Mouse (Mus musculus): ENCODE results near the gene Slc22a7. TPM values are rescaled to one million over a fixed set of nuclear protein-coding genes. Genes with fewer than 3 reads are reported as not detected.

Gene Slc22a7
- total and polyA plus RNA-seq, 2 experiments from 2014 or later, result 0.93 TPM; not detected in 1

- H3K36me3 ChIP-seq (ENCODE audit: insufficient read depth, low read length), result no peaks in the 10 kb centered on the region
- H3K27me3 ChIP-seq (ENCODE audit: insufficient read depth, low read length), result no peaks in the 10 kb centered on the region
- 5% methylated on average over 17 of the region's 18 CpGs for WGBS
- H3K4me1 ChIP-seq (ENCODE audit: insufficient read depth, low read length), result no peaks in the 10 kb centered on the region
- H3K9me3 ChIP-seq (ENCODE audit: low read length), result no peaks in the 10 kb centered on the region
- no peak for TF ChIP-seq CTCF (IDR thresholded peaks at IDR 0.05)
- no peak for DNase-seq (ENCODE audit: low spot score)
- H3K4me2 ChIP-seq (ENCODE audit: low read depth, low read length, poor library complexity, severe bottlenecking), result no peak within 1 kb of the TSS
- no peak for ATAC-seq (ENCODE audit: low FRiP score)
- H3K9ac ChIP-seq (replicated peaks; ENCODE audit: low read length, poor library complexity, severe bottlenecking), result no peak within 1 kb of the TSS
- no peak within 1 kb of the TSS for H3K4me3 ChIP-seq (ENCODE audit: low read depth, low read length)
- H3K27ac ChIP-seq (ENCODE audit: low read depth, low read length), result no peak within 1 kb of the TSS
Measured at GRCm38 (mm10) chr17:46428761-46429414, 9.4 kb downstream of the Slc22a7 start, which contains the start of gene Crip3. Gene Crip3 (plus strand): TSS chr17:46428926.

GRCm38 (mm10) chr17:46426496-46426895, 11.8 kb downstream of the Slc22a7 start:
- DNase-seq (ENCODE audit: low spot score) (no peak), ATAC-seq (ENCODE audit: low FRiP score) (no peak)
- H3K4me2 ChIP-seq (ENCODE audit: low read depth, low read length, poor library complexity, severe bottlenecking), result no peak overlapping the region
- TF ChIP-seq CTCF (IDR thresholded peaks at IDR 0.05), result no peak
- H3K27ac ChIP-seq (ENCODE audit: low read depth, low read length), result no peak overlapping the region
- no peaks in the 10 kb centered on the region for H3K4me1 ChIP-seq (ENCODE audit: insufficient read depth, low read length)
- H3K9me3 ChIP-seq (ENCODE audit: low read length), result no peaks in the 10 kb centered on the region
- H3K36me3 ChIP-seq (ENCODE audit: insufficient read depth, low read length), result no peaks in the 10 kb centered on the region
- no peaks in the 10 kb centered on the region for H3K27me3 ChIP-seq (ENCODE audit: insufficient read depth, low read length)
- H3K4me3 ChIP-seq (ENCODE audit: low read depth, low read length), result no peak overlapping the region
- no peak overlapping the region for H3K9ac ChIP-seq (replicated peaks; ENCODE audit: low read length, poor library complexity, severe bottlenecking)

GRCm38 (mm10) chr17:46419717-46420116, 18.5 kb downstream of the Slc22a7 start:
- no peaks in the 10 kb centered on the region for H3K27me3 ChIP-seq (ENCODE audit: insufficient read depth, low read length)
- DNase-seq (ENCODE audit: low spot score), result no peak
- peak; percentile 26 for TF ChIP-seq CTCF (IDR thresholded peaks at IDR 0.05)
- no peaks in the 10 kb centered on the region for H3K4me1 ChIP-seq (ENCODE audit: insufficient read depth, low read length)
- H3K4me3 ChIP-seq (ENCODE audit: low read depth, low read length), result no peak overlapping the region
- H3K9ac ChIP-seq (replicated peaks; ENCODE audit: low read length, poor library complexity, severe bottlenecking), result no peak overlapping the region
- no peak overlapping the region for H3K4me2 ChIP-seq (ENCODE audit: low read depth, low read length, poor library complexity, severe bottlenecking)
- H3K27ac ChIP-seq (ENCODE audit: low read depth, low read length), result no peak overlapping the region
- no peaks in the 10 kb centered on the region for H3K9me3 ChIP-seq (ENCODE audit: low read length)
- no peak for ATAC-seq (ENCODE audit: low FRiP score)
- H3K36me3 ChIP-seq (ENCODE audit: insufficient read depth, low read length), result peaks cover 2% of the 10 kb centered on the region; the same call in 1 of the 2 replicates

GRCm38 (mm10) chr17:46418628-46419027, 19.6 kb downstream of the Slc22a7 start:
- WGBS, result 65% methylated on average over 5 of the region's 5 CpGs
- ATAC-seq (ENCODE audit: low FRiP score) (no peak), DNase-seq (ENCODE audit: low spot score) (no peak)
- peaks cover 10% of the 10 kb centered on the region for H3K36me3 ChIP-seq (ENCODE audit: insufficient read depth, low read length)
- no peak overlapping the region for H3K4me3 ChIP-seq (ENCODE audit: low read depth, low read length)
- H3K9ac ChIP-seq (replicated peaks; ENCODE audit: low read length, poor library complexity, severe bottlenecking), result no peak overlapping the region
- no peaks in the 10 kb centered on the region for H3K9me3 ChIP-seq (ENCODE audit: low read length)
- H3K27ac ChIP-seq (ENCODE audit: low read depth, low read length), result no peak overlapping the region
- H3K4me1 ChIP-seq (ENCODE audit: insufficient read depth, low read length), result no peaks in the 10 kb centered on the region
- H3K27me3 ChIP-seq (ENCODE audit: insufficient read depth, low read length), result no peaks in the 10 kb centered on the region
- TF ChIP-seq CTCF (IDR thresholded peaks at IDR 0.05), result no peak
- no peak overlapping the region for H3K4me2 ChIP-seq (ENCODE audit: low read depth, low read length, poor library complexity, severe bottlenecking)

- H3K36me3 ChIP-seq (ENCODE audit: insufficient read depth, low read length), result peaks cover 50% of the 10 kb centered on the region
- H3K9me3 ChIP-seq (ENCODE audit: low read length), result no peaks in the 10 kb centered on the region
- no peak overlapping the region for H3K4me3 ChIP-seq (ENCODE audit: low read depth, low read length)
- ATAC-seq (ENCODE audit: low FRiP score) (no peak), DNase-seq (ENCODE audit: low spot score) (peak; percentile 46)
- no peaks in the 10 kb centered on the region for H3K4me1 ChIP-seq (ENCODE audit: insufficient read depth, low read length)
- H3K27ac ChIP-seq (ENCODE audit: low read depth, low read length), result no peak overlapping the region
- no peak overlapping the region for H3K4me2 ChIP-seq (ENCODE audit: low read depth, low read length, poor library complexity, severe bottlenecking)
- 31% methylated on average over 3 of the region's 3 CpGs for WGBS
- no peaks in the 10 kb centered on the region for H3K27me3 ChIP-seq (ENCODE audit: insufficient read depth, low read length)
- peak; percentile 63 for TF ChIP-seq CTCF (IDR thresholded peaks at IDR 0.05)
- no peak overlapping the region for H3K9ac ChIP-seq (replicated peaks; ENCODE audit: low read length, poor library complexity, severe bottlenecking)
Measured at GRCm38 (mm10) chr17:46408478-46408877, 29.8 kb downstream of the Slc22a7 start.

- no peak overlapping the region for H3K27ac ChIP-seq (ENCODE audit: low read depth, low read length)
- H3K36me3 ChIP-seq (ENCODE audit: insufficient read depth, low read length), result peaks cover 35% of the 10 kb centered on the region
- no peak overlapping the region for H3K4me2 ChIP-seq (ENCODE audit: low read depth, low read length, poor library complexity, severe bottlenecking)
- ATAC-seq (ENCODE audit: low FRiP score) (no peak), DNase-seq (ENCODE audit: low spot score) (no peak)
- H3K9me3 ChIP-seq (ENCODE audit: low read length), result no peaks in the 10 kb centered on the region
- no peak for TF ChIP-seq CTCF (IDR thresholded peaks at IDR 0.05)
- WGBS, result 84% methylated on average over 1 of the region's 1 CpGs
- no peaks in the 10 kb centered on the region for H3K27me3 ChIP-seq (ENCODE audit: insufficient read depth, low read length)
- H3K9ac ChIP-seq (replicated peaks; ENCODE audit: low read length, poor library complexity, severe bottlenecking), result no peak overlapping the region
- no peak overlapping the region for H3K4me3 ChIP-seq (ENCODE audit: low read depth, low read length)
- no peaks in the 10 kb centered on the region for H3K4me1 ChIP-seq (ENCODE audit: insufficient read depth, low read length)
Measured at GRCm38 (mm10) chr17:46394631-46395030, 43.6 kb downstream of the Slc22a7 start.

All from midbrain, postnatal 0 days (tissue).